8 mouse cellular contexts compared by ENCODE assay signal in genomic region chr8:11007581-11008378, GRCm38 (mm10). TPM values are rescaled to one million over a fixed set of nuclear protein-coding genes. Genes with fewer than 3 reads are reported as not detected.
A peak's percentile ranks its signal among the peaks of the same experiment; 100 is the strongest.
DNase-seq lines count a peak whose midpoint lies in the region; ATAC-seq and TF ChIP-seq lines count a peak whose summit lies in the region.

No protein-coding gene starts in this region.

- peak overlapping the region; percentile 97 for H3K27ac ChIP-seq in limb, embryonic 14.5 days (replicated peaks; ENCODE audit: low read depth, low read length)
- H3K27ac ChIP-seq in stomach, postnatal 0 days (replicated peaks): peak overlapping the region; percentile 99

- TF ChIP-seq CTCF in stomach, postnatal 0 days (IDR thresholded peaks at IDR 0.05; ENCODE audit: low read depth): no peak

- H3K36me3 ChIP-seq in limb, embryonic 14.5 days (ENCODE audit: control insufficient read depth, insufficient read depth, low read length): peaks cover 22% of the 10 kb centered on the region
- peaks cover 8% of the 10 kb centered on the region for H3K36me3 ChIP-seq in stomach, postnatal 0 days (ENCODE audit: control insufficient read depth, insufficient read depth, low read length)

- peak overlapping the region; percentile 91 for H3K9ac ChIP-seq in limb, embryonic 14.5 days (ENCODE audit: low read depth, low read length, severe bottlenecking)
- peak overlapping the region; percentile 93 for H3K9ac ChIP-seq in stomach, postnatal 0 days (ENCODE audit: low read length)

- TF ChIP-seq POLR2A in limb, embryonic 14.5 days (IDR thresholded peaks at IDR 0.05; ENCODE audit: borderline replicate concordance, extremely low read depth, insufficient read depth, insufficient read length): no peak

- peak overlapping the region; percentile 94 for H3K4me2 ChIP-seq in limb, embryonic 14.5 days (replicated peaks; ENCODE audit: low read depth, low read length, severe bottlenecking)
- peak overlapping the region; percentile 94 for H3K4me2 ChIP-seq in stomach, postnatal 0 days (replicated peaks; ENCODE audit: low read depth)

- peak overlapping the region; percentile 90 for H3K4me3 ChIP-seq in limb, embryonic 14.5 days (replicated peaks; ENCODE audit: low read length)
- H3K4me3 ChIP-seq in stomach, postnatal 0 days (ENCODE audit: low read depth, low read length): peak overlapping the region; percentile 86

- peak; percentile 7 for ATAC-seq in inflammation-experienced regulatory T-cells, adult 6 months
- no peak for ATAC-seq in limb, embryonic 14.5 days (ENCODE audit: low FRiP score, low read depth)
- ATAC-seq in stomach, postnatal 0 days (ENCODE audit: low FRiP score, low TSS enrichment): peak; percentile 10; the same call in 1 of the 2 replicates

- H3K4me1 ChIP-seq in limb, embryonic 14.5 days (ENCODE audit: control insufficient read depth, insufficient read depth, low read length): peaks cover 37% of the 10 kb centered on the region
- peaks cover 21% of the 10 kb centered on the region for H3K4me1 ChIP-seq in stomach, postnatal 0 days (replicated peaks; ENCODE audit: control insufficient read depth, insufficient read depth)

- no peaks in the 10 kb centered on the region for H3K9me3 ChIP-seq in limb, embryonic 14.5 days (ENCODE audit: control insufficient read depth, low read length)
- no peaks in the 10 kb centered on the region for H3K9me3 ChIP-seq in stomach, postnatal 0 days (ENCODE audit: control insufficient read depth, low read length)

- 0% methylated on average over 76 of the region's 88 CpGs for WGBS in limb, embryonic 14.5 days
- under 1% methylated on average over 83 of the region's 88 CpGs for WGBS in stomach, postnatal 0 days

- TF ChIP-seq EP300 in stomach, postnatal 0 days (optimal IDR thresholded peaks at IDR 0.05): no peak

- no peaks in the 10 kb centered on the region for H3K27me3 ChIP-seq in limb, embryonic 14.5 days (ENCODE audit: control insufficient read depth, insufficient read depth, low read length)
- no peaks in the 10 kb centered on the region for H3K27me3 ChIP-seq in stomach, postnatal 0 days (ENCODE audit: control insufficient read depth, insufficient read depth, low read length)

- DNase-seq in urinary bladder, postnatal 14 days (ENCODE audit: low spot score): peak; percentile 54
- no peak for DNase-seq in urinary bladder, postnatal 4 days (ENCODE audit: low spot score in 2 of 2)
- peak; percentile 71 to 72 for DNase-seq in cerebellum, postnatal 14 days
- peak; percentile 51 to 58 for DNase-seq in frontal cortex, postnatal 14 days (ENCODE audit: low spot score in 2 of 2)
- DNase-seq in limb, embryonic 14.5 days (ENCODE audit: low spot score): peak; percentile 62
- DNase-seq in naive thymus-derived CD4-positive, alpha-beta T cell, adult 2 months (ENCODE audit: low read depth): peak; percentile 73
- peak; percentile 77 for DNase-seq in stomach, postnatal 0 days (ENCODE audit: low spot score)

RNA-seq across cellular contexts. Expression of gene Irs2, which starts 0.5 kb away (rescaled TPM):
- polyA plus RNA-seq in inflammation-experienced regulatory T-cells, adult 6 months (2017; shearing (Covaris generic)): under 1 TPM in 2 of 3 experiments, not detected in 1; 0.72 to 0.73 TPM
- polyA plus RNA-seq in limb, embryonic 14.5 days (2012; rRNA removed): 14.4 and 21.3 TPM in 2 replicates
- polyA plus RNA-seq in limb, embryonic 14.5 days (2014; fragmentation: Nextera tagmentation; extraction: Ambion mirVana): 9.7 and 11.8 TPM in 2 replicates
- polyA plus RNA-seq in stomach, postnatal 0 days (2015; fragmentation: Nextera tagmentation; extraction: Ambion mirVana): 3.3 and 3.9 TPM in 2 replicates

Comparison
In these comparisons a context has a peak if more than half of its experiments do, and no peak if none do; other contexts are left out.
1. DNase-seq: peak in urinary bladder, postnatal 14 days (single experiment), cerebellum, postnatal 14 days (2 of 2), frontal cortex, postnatal 14 days (2 of 2), limb, embryonic 14.5 days (single experiment), naive thymus-derived CD4-positive, alpha-beta T cell, adult 2 months (single experiment) and stomach, postnatal 0 days (single experiment); none in urinary bladder, postnatal 4 days (0 of 2).